Mouse (Mus musculus): ENCODE results near the gene Resf1. TPM values are rescaled to one million over a fixed set of nuclear protein-coding genes. Genes with fewer than 3 reads are reported as not detected.
"Not testable (repeated sequence)": the region's sequence is repeated elsewhere in the genome, so short reads cannot be mapped to it uniquely, and the experiment has no call there.

Resf1 gene
- polyA plus RNA-seq (2016; fragmentation: Nextera tagmentation; extraction: Ambion mirVana), result 51.8 and 61.6 TPM in 2 replicates

GRCm38 (mm10) chr6:149308956-149309932, at the start of gene Resf1:
Resf1 (plus strand) TSS chr6:149309414.
- no peaks in the 10 kb centered on the region for H3K9me3 ChIP-seq (replicated peaks)
- DNase-seq (ENCODE audit: low spot score), result peak; percentile 91
- H3K4me1 ChIP-seq, result peaks cover 9% of the 10 kb centered on the region
- H3K36me3 ChIP-seq, result peaks cover 31% of the 10 kb centered on the region
- no peaks in the 10 kb centered on the region for H3K27me3 ChIP-seq (ENCODE audit: low read depth, poor library complexity, severe bottlenecking)
- WGBS, result 6% methylated on average over 61 of the region's 61 CpGs
- H3K27ac ChIP-seq, result peak within 1 kb of the TSS; percentile 98
- H3K4me3 ChIP-seq, result peak within 1 kb of the TSS; percentile 76

- WGBS, result 83% methylated on average over 3 of the region's 3 CpGs
Observed at GRCm38 (mm10) chr6:149260801-149261239, 48.4 kb upstream of the Resf1 start.

GRCm38 (mm10) chr6:149267951-149268350, 41.3 kb upstream of the Resf1 start:
- no peak overlapping the region for H3K27ac ChIP-seq
- H3K4me3 ChIP-seq, result no peak overlapping the region
- H3K27me3 ChIP-seq (ENCODE audit: low read depth, poor library complexity, severe bottlenecking), result no peaks in the 10 kb centered on the region
- H3K36me3 ChIP-seq, result no peaks in the 10 kb centered on the region
- H3K9me3 ChIP-seq (replicated peaks), result no peaks in the 10 kb centered on the region
- no peaks in the 10 kb centered on the region for H3K4me1 ChIP-seq
- DNase-seq (ENCODE audit: low spot score), result no peak

More at GRCm38 (mm10) chr6:149260801-149261239, 48.4 kb upstream of the Resf1 start:
- H3K9me3 ChIP-seq (replicated peaks), result no peaks in the 10 kb centered on the region
- H3K36me3 ChIP-seq, result no peaks in the 10 kb centered on the region
- H3K4me3 ChIP-seq, result no peak overlapping the region
- no peak for DNase-seq (ENCODE audit: low spot score)
- no peaks in the 10 kb centered on the region for H3K4me1 ChIP-seq
- no peaks in the 10 kb centered on the region for H3K27me3 ChIP-seq (ENCODE audit: low read depth, poor library complexity, severe bottlenecking)
- no peak overlapping the region for H3K27ac ChIP-seq

- no peaks in the 10 kb centered on the region for H3K36me3 ChIP-seq
- 82% methylated on average over 2 of the region's 2 CpGs for WGBS
- H3K9me3 ChIP-seq (replicated peaks), result no peaks in the 10 kb centered on the region; the same call in 1 of the 2 replicates
- DNase-seq (ENCODE audit: low spot score), result no peak
- H3K4me1 ChIP-seq, result no peaks in the 10 kb centered on the region
- no peak overlapping the region for H3K27ac ChIP-seq
- H3K27me3 ChIP-seq (ENCODE audit: low read depth, poor library complexity, severe bottlenecking), result no peaks in the 10 kb centered on the region
- H3K4me3 ChIP-seq, result no peak overlapping the region
Observed at GRCm38 (mm10) chr6:149278248-149278731, 30.9 kb upstream of the Resf1 start.

- H3K36me3 ChIP-seq, result no peaks in the 10 kb centered on the region
- DNase-seq (ENCODE audit: low spot score), result no peak
- H3K4me1 ChIP-seq, result no peaks in the 10 kb centered on the region
- no peak overlapping the region for H3K4me3 ChIP-seq
- H3K27me3 ChIP-seq (ENCODE audit: low read depth, poor library complexity, severe bottlenecking), result no peaks in the 10 kb centered on the region
- WGBS, result 89% methylated on average over 1 of the region's 1 CpGs
- no peaks in the 10 kb centered on the region; the same call in 1 of the 2 replicates for H3K9me3 ChIP-seq (replicated peaks)
- no peak overlapping the region for H3K27ac ChIP-seq
Observed at GRCm38 (mm10) chr6:149278866-149279265, 30.3 kb upstream of the Resf1 start.

- Histone ChIP-seq H3K9me3 (replicated peaks) (no peaks in the 10 kb centered on the region; the same call in 1 of the 2 replicates), H3K36me3 (no peaks in the 10 kb centered on the region), H3K4me1 (no peaks in the 10 kb centered on the region), H3K27me3 (ENCODE audit: low read depth, poor library complexity, severe bottlenecking) (no peaks in the 10 kb centered on the region), H3K4me3 (no peak overlapping the region), H3K27ac (no peak overlapping the region)
- DNase-seq (ENCODE audit: low spot score), result no peak
Observed at GRCm38 (mm10) chr6:149280511-149280910, 28.7 kb upstream of the Resf1 start.

GRCm38 (mm10) chr6:149288190-149288589, 21.0 kb upstream of the Resf1 start:
- not testable (repeated sequence) for H3K27me3 ChIP-seq (ENCODE audit: low read depth, poor library complexity, severe bottlenecking); H3K4me3 ChIP-seq; H3K4me1 ChIP-seq; DNase-seq (ENCODE audit: low spot score); H3K27ac ChIP-seq; H3K9me3 ChIP-seq (replicated peaks); H3K36me3 ChIP-seq
- WGBS, result 96% methylated on average over 9 of the region's 9 CpGs

- not testable (repeated sequence) for DNase-seq (ENCODE audit: low spot score); H3K9me3 ChIP-seq (replicated peaks); H3K27me3 ChIP-seq (ENCODE audit: low read depth, poor library complexity, severe bottlenecking); H3K4me1 ChIP-seq; H3K4me3 ChIP-seq; H3K36me3 ChIP-seq; H3K27ac ChIP-seq
Observed at GRCm38 (mm10) chr6:149303231-149303630, 6.0 kb upstream of the Resf1 start.

- Histone ChIP-seq H3K4me1 (peaks cover 9% of the 10 kb centered on the region), H3K36me3 (peaks cover 14% of the 10 kb centered on the region), H3K4me3 (no peak overlapping the region), H3K9me3 (replicated peaks) (no peaks in the 10 kb centered on the region), H3K27ac (no peak overlapping the region), H3K27me3 (ENCODE audit: low read depth, poor library complexity, severe bottlenecking) (no peaks in the 10 kb centered on the region)
- no peak for DNase-seq (ENCODE audit: low spot score)
- 86% methylated on average over 2 of the region's 2 CpGs for WGBS
Observed at GRCm38 (mm10) chr6:149307092-149307491, 2.1 kb upstream of the Resf1 start.

GRCm38 (mm10) chr6:149307801-149308200, 1.4 kb upstream of the Resf1 start:
- 86% methylated on average over 2 of the region's 2 CpGs for WGBS
- no peak overlapping the region for H3K27ac ChIP-seq
- no peaks in the 10 kb centered on the region for H3K9me3 ChIP-seq (replicated peaks)
- H3K27me3 ChIP-seq (ENCODE audit: low read depth, poor library complexity, severe bottlenecking), result no peaks in the 10 kb centered on the region
- H3K4me1 ChIP-seq, result peaks cover 9% of the 10 kb centered on the region
- no peak overlapping the region for H3K4me3 ChIP-seq
- H3K36me3 ChIP-seq, result peaks cover 21% of the 10 kb centered on the region
- no peak for DNase-seq (ENCODE audit: low spot score)

GRCm38 (mm10) chr6:149310226-149310625, 1.0 kb downstream of the Resf1 start:
- no peak for DNase-seq (ENCODE audit: low spot score)
- Histone ChIP-seq H3K27me3 (ENCODE audit: low read depth, poor library complexity, severe bottlenecking) (no peaks in the 10 kb centered on the region), H3K27ac (peak overlapping the region; percentile 98), H3K36me3 (peaks cover 40% of the 10 kb centered on the region), H3K4me3 (peak overlapping the region; percentile 76), H3K9me3 (replicated peaks) (no peaks in the 10 kb centered on the region), H3K4me1 (peaks cover 9% of the 10 kb centered on the region)
- WGBS, result 60% methylated on average over 2 of the region's 2 CpGs

- H3K27me3 ChIP-seq (ENCODE audit: low read depth, poor library complexity, severe bottlenecking), result no peaks in the 10 kb centered on the region
- peak overlapping the region; percentile 76; the same call in 1 of the 2 replicates for H3K4me3 ChIP-seq
- WGBS, result 89% methylated on average over 2 of the region's 2 CpGs
- no peak for DNase-seq (ENCODE audit: low spot score)
- peaks cover 9% of the 10 kb centered on the region for H3K4me1 ChIP-seq
- peaks cover 48% of the 10 kb centered on the region for H3K36me3 ChIP-seq
- no peaks in the 10 kb centered on the region for H3K9me3 ChIP-seq (replicated peaks)
- no peak overlapping the region for H3K27ac ChIP-seq
Observed at GRCm38 (mm10) chr6:149311044-149311443, 1.8 kb downstream of the Resf1 start.

GRCm38 (mm10) chr6:149311778-149312177, 2.6 kb downstream of the Resf1 start:
- WGBS, result 100% methylated on average over 1 of the region's 1 CpGs
- Histone ChIP-seq H3K27ac (no peak overlapping the region), H3K36me3 (peaks cover 56% of the 10 kb centered on the region), H3K27me3 (ENCODE audit: low read depth, poor library complexity, severe bottlenecking) (no peaks in the 10 kb centered on the region), H3K4me1 (peaks cover 9% of the 10 kb centered on the region), H3K4me3 (no peak overlapping the region), H3K9me3 (replicated peaks) (no peaks in the 10 kb centered on the region)
- DNase-seq (ENCODE audit: low spot score), result no peak

Data from limb, embryonic 10.5 days (tissue).